Mouse (Mus musculus) midbrain, embryonic 15.5 days (tissue): ENCODE data around the gene Rbm4. TPM values are rescaled to one million over a fixed set of nuclear protein-coding genes. Genes with fewer than 3 reads are reported as not detected.
"Not testable (repeated sequence)": the region's sequence is repeated elsewhere in the genome, so short reads cannot be mapped to it uniquely, and the experiment has no call there.

Experiments
- ATAC-seq: fragments of 200-750 bp; cut with Nextera tagmentation; replicated peaks from 2 replicates; pipeline ENCODE4 v1.8.0; 2017; ENCODE audit warnings: moderate TSS enrichment
- H3K27ac ChIP-seq: fragments of 300-500 bp; sonication (generic); 2 replicates; pipeline ENCODE4 v1.5.1; 2015; ENCODE audit warnings: mild to moderate bottlenecking, inconsistent platforms
- H3K27me3 ChIP-seq: fragments of 300-500 bp; sonication (generic); replicated peaks from 2 replicates; pipeline ENCODE4 v1.6.1; 2015; ENCODE audit warnings: inconsistent platforms
- H3K36me3 ChIP-seq: fragments of 300-500 bp; sonication (generic); replicated peaks from 2 replicates; pipeline ENCODE4 v1.6.1; 2015; ENCODE audit warnings: inconsistent platforms
- H3K4me1 ChIP-seq: fragments of 300-500 bp; sonication (generic); 2 replicates; pipeline ENCODE4 v1.6.1; 2015; ENCODE audit warnings: inconsistent platforms
- H3K4me2 ChIP-seq: fragments of 300-500 bp; sonication (generic); 2 replicates; pipeline ENCODE4 v1.6.1; 2015; ENCODE audit warnings: inconsistent platforms, mild to moderate bottlenecking, moderate library complexity
- H3K4me3 ChIP-seq: fragments of 300-500 bp; sonication (generic); 2 replicates; pipeline ENCODE4 v1.5.1; 2015; ENCODE audit warnings: mild to moderate bottlenecking, inconsistent platforms
- H3K9ac ChIP-seq: fragments of 300-500 bp; sonication (generic); 2 replicates; pipeline ENCODE4 v1.6.1; 2015; ENCODE audit warnings: mild to moderate bottlenecking, inconsistent platforms
- H3K9me3 ChIP-seq: fragments of 300-500 bp; sonication (generic); 2 replicates; pipeline ENCODE4 v1.6.1; 2016; ENCODE audit warnings: inconsistent platforms
- WGBS: fragments of 180-500 bp; shearing (Covaris S2); methylation state at CpG from one replicate; pipeline ENCODE4 v1.1.7; 2015; ENCODE audit warnings: mixed read lengths; 5-methylcytosine and 5-hydroxymethylcytosine counted together
- polyA plus RNA-seq: library from polyadenylated mRNA; unstranded; fragments of >200 nt; fragmentation: Nextera tagmentation; extraction: Ambion mirVana; gene quantifications from 2 replicates; pipeline ENCODE4 v1.2.1, GENCODE M21; 2015

Rbm4 gene
- polyA plus RNA-seq, 1 experiment from 2014 or later, result 98.6 TPM

GRCm38 (mm10) chr19:4817182-4817835, 23.6 kb upstream of the Rbm4 start:
- no peak for ATAC-seq
- H3K9ac ChIP-seq, result no peak overlapping the region
- no peak overlapping the region for H3K4me2 ChIP-seq
- no peak overlapping the region for H3K4me3 ChIP-seq
- peaks cover 1% of the 10 kb centered on the region for H3K4me1 ChIP-seq
- WGBS, result 77% methylated on average over 1 of the region's 1 CpGs
- H3K27me3 ChIP-seq, result no peaks in the 10 kb centered on the region
- H3K9me3 ChIP-seq, result no peaks in the 10 kb centered on the region
- H3K27ac ChIP-seq, result no peak overlapping the region
- H3K36me3 ChIP-seq, result no peaks in the 10 kb centered on the region

DNA sequence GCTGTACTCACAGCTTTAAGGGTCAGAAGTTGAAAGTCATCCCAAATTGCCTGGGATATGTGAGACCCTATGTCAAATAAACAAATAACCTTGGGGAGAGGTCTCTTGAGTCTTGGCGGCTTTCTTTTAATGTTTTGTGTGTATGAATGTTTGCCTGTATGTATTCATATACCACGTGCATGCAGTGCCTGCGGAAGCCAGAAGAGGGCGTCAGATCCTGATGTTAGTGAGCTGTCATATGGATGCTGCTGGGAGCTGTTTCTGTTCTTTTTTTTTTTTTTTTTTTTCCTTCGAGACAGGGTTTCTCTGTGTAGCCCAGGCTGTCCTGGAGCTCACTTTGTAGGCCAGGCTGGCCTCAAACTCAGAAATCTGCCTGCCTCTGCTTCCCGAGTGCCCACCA, 19.3 kb upstream of the Rbm4 start:
- peaks cover 24% of the 10 kb centered on the region for H3K4me1 ChIP-seq
- no peak overlapping the region for H3K4me3 ChIP-seq
- H3K27me3 ChIP-seq, result no peaks in the 10 kb centered on the region
- H3K4me2 ChIP-seq, result no peak overlapping the region
- H3K9me3 ChIP-seq, result no peaks in the 10 kb centered on the region
- no peaks in the 10 kb centered on the region for H3K36me3 ChIP-seq
- H3K9ac ChIP-seq, result no peak overlapping the region
- no peak for ATAC-seq
- WGBS, result 86% methylated on average over 6 of the region's 6 CpGs
- no peak overlapping the region for H3K27ac ChIP-seq

DNA sequence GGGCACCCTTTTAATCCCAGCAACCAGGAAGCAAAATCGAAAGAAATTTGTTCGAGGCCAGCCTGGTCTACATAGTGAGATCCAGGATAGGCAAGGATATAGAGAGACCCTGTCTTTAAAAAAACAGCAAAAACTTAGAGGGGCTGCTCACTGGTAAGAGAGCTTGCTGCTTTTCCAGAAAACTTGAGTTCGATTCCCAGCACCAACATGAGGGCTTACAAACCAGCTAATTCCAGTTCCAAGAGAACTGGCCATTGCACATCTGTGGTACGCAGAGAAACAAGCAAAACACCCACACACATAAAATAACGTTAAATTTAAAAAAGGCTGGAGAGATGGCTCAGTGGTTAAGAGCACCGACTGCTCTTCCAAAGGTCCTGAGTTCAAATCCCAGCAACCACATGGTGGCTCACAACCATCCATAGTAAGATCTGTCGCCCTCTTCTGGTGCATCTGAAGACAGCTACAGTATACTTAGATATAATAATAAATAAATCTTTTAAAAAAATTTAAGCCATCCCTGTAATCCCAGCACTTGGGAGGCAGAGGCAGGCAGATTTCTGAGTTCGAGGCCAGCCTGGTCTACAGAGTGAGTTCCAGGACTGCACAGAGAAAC, 18.7 kb upstream of the Rbm4 start:
- not testable (repeated sequence) for H3K36me3 ChIP-seq, H3K27me3 ChIP-seq, ATAC-seq, H3K9me3 ChIP-seq
- Histone ChIP-seq H3K27ac (peak overlapping the region; percentile 92), H3K9ac (peak overlapping the region; percentile 86; the same call in 1 of the 2 replicates), H3K4me2 (peak overlapping the region; percentile 63), H3K4me3 (peak overlapping the region; percentile 75), H3K4me1 (peaks cover 29% of the 10 kb centered on the region)
- WGBS, result 80% methylated on average over 8 of the region's 8 CpGs

DNA sequence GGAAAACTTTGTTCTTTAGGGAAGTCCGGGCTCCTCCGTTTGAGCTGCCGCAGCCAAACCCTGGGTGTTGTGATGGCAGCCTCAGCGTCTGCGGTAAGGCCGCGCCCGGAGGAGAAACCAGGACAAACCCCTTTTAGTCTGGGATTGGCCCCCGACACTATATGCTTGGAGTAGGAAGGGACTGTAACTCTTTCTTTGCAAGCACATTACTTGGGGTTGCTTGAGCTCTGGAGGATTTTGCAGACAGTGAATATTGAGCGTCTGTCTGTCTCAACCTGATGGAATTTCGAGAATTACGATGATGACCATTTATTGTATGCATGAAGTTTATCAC, 18.2 kb upstream of the Rbm4 start:
- peak overlapping the region; percentile 75 for H3K4me3 ChIP-seq
- no peaks in the 10 kb centered on the region for H3K9me3 ChIP-seq
- no peaks in the 10 kb centered on the region for H3K36me3 ChIP-seq
- H3K27ac ChIP-seq, result peak overlapping the region; percentile 92
- H3K27me3 ChIP-seq, result no peaks in the 10 kb centered on the region
- peak overlapping the region; percentile 63 for H3K4me2 ChIP-seq
- peaks cover 29% of the 10 kb centered on the region for H3K4me1 ChIP-seq
- ATAC-seq, result no peak; the same call in 1 of the 2 replicates
- WGBS, result 7% methylated on average over 12 of the region's 12 CpGs
- H3K9ac ChIP-seq, result peak overlapping the region; percentile 86

- H3K9me3 ChIP-seq, result no peaks in the 10 kb centered on the region
- H3K36me3 ChIP-seq, result no peaks in the 10 kb centered on the region
- H3K9ac ChIP-seq, result peak within 1 kb of the TSS; percentile 86
- peak; percentile 99 for ATAC-seq
- H3K27ac ChIP-seq, result peak within 1 kb of the TSS; percentile 92
- peaks cover 29% of the 10 kb centered on the region for H3K4me1 ChIP-seq
- H3K4me2 ChIP-seq, result peak within 1 kb of the TSS; percentile 94
- under 1% methylated on average over 83 of the region's 83 CpGs for WGBS
- H3K27me3 ChIP-seq, result no peaks in the 10 kb centered on the region
- peak within 1 kb of the TSS; percentile 75 for H3K4me3 ChIP-seq
Observed at GRCm38 (mm10) chr19:4811063-4811908, 17.6 kb upstream of the Rbm4 start, which contains the start of the genes Gm21992 and Rbm14. TSS of gene Gm21992 (minus strand) at chr19:4811612. TSS of gene Rbm14 (minus strand) at chr19:4811634.

GRCm38 (mm10) chr19:4810746-4811062, 17.0 kb upstream of the Rbm4 start:
- Histone ChIP-seq H3K4me1 (peaks cover 29% of the 10 kb centered on the region), H3K4me2 (peak overlapping the region; percentile 94), H3K4me3 (peak overlapping the region; percentile 75), H3K36me3 (no peaks in the 10 kb centered on the region), H3K27me3 (no peaks in the 10 kb centered on the region), H3K9ac (peak overlapping the region; percentile 59), H3K9me3 (no peaks in the 10 kb centered on the region), H3K27ac (peak overlapping the region; percentile 92)
- no peak for ATAC-seq
- WGBS, result 0% methylated on average over 17 of the region's 17 CpGs

GRCm38 (mm10) chr19:4810309-4810708, 16.6 kb upstream of the Rbm4 start:
- peak overlapping the region; percentile 59 for H3K9ac ChIP-seq
- no peaks in the 10 kb centered on the region for H3K9me3 ChIP-seq
- no peak for ATAC-seq
- peak overlapping the region; percentile 94 for H3K4me2 ChIP-seq
- H3K36me3 ChIP-seq, result no peaks in the 10 kb centered on the region
- WGBS, result 1% methylated on average over 14 of the region's 14 CpGs
- peak overlapping the region; percentile 75 for H3K4me3 ChIP-seq
- peak overlapping the region; percentile 92 for H3K27ac ChIP-seq
- H3K27me3 ChIP-seq, result no peaks in the 10 kb centered on the region
- peaks cover 29% of the 10 kb centered on the region for H3K4me1 ChIP-seq

DNA sequence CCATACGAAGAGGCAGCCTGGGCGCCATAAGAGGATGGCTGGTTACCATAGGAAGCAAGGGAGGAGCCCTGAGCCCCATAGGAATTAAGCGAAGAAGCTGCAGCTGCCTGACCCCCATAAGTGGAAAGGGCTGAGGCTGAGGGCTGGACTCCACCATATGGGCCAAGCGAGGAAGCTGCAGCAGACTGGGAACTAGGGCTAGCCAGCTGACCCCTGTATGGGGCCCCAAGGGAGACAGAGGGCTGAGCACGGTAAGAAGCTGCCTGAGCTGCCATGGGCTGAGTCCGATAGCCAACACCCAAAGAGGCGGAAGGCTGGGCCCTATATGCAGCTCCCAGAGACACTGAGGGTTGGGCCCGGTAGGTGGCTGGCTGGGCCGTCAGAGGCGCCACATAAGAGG, 9.6 kb upstream of the Rbm4 start:
- no peak for ATAC-seq
- no peak overlapping the region for H3K27ac ChIP-seq
- no peak overlapping the region for H3K4me3 ChIP-seq
- H3K4me1 ChIP-seq, result peaks cover 7% of the 10 kb centered on the region
- H3K9ac ChIP-seq, result no peak overlapping the region
- H3K36me3 ChIP-seq, result peaks cover 36% of the 10 kb centered on the region; the same call in 1 of the 2 replicates
- H3K9me3 ChIP-seq, result no peaks in the 10 kb centered on the region
- WGBS, result 82% methylated on average over 10 of the region's 10 CpGs
- no peak overlapping the region for H3K4me2 ChIP-seq
- no peaks in the 10 kb centered on the region for H3K27me3 ChIP-seq

DNA sequence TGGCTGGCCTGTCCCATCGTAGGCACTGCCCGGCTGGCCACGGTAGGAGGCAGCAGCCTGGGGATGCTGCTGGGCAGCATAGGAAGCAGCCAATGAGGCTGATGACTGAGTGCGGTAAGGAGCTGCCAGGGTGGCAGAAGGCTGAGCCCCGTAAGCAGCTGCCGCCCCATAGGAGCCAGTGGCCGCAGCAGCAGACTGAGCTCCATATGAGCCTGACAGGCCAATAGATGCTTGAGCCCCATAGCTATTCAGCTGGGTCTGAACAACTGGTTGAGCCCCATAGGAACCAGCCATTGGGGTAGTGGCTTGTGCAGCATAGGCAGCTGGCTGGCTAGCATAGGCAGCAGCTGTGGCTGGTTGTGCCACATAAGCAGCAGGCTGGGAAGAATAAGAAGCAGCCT, 9.0 kb upstream of the Rbm4 start:
- peaks cover 1% of the 10 kb centered on the region for H3K4me1 ChIP-seq
- H3K4me3 ChIP-seq, result no peak overlapping the region
- no peaks in the 10 kb centered on the region for H3K27me3 ChIP-seq
- H3K27ac ChIP-seq, result no peak overlapping the region
- no peaks in the 10 kb centered on the region for H3K9me3 ChIP-seq
- no peak overlapping the region for H3K9ac ChIP-seq
- WGBS, result 91% methylated on average over 7 of the region's 7 CpGs
- peaks cover 36% of the 10 kb centered on the region; the same call in 1 of the 2 replicates for H3K36me3 ChIP-seq
- no peak for ATAC-seq
- H3K4me2 ChIP-seq, result no peak overlapping the region

- no peak overlapping the region for H3K4me2 ChIP-seq
- no peak overlapping the region for H3K9ac ChIP-seq
- H3K36me3 ChIP-seq, result peaks cover 36% of the 10 kb centered on the region; the same call in 1 of the 2 replicates
- H3K9me3 ChIP-seq, result no peaks in the 10 kb centered on the region
- ATAC-seq, result no peak
- no peak overlapping the region for H3K27ac ChIP-seq
- WGBS, result 93% methylated on average over 5 of the region's 5 CpGs
- H3K4me3 ChIP-seq, result no peak overlapping the region
- no peaks in the 10 kb centered on the region for H3K27me3 ChIP-seq
- peaks cover 9% of the 10 kb centered on the region for H3K4me1 ChIP-seq
Observed at GRCm38 (mm10) chr19:4799083-4799482, 5.4 kb upstream of the Rbm4 start.

GRCm38 (mm10) chr19:4797846-4798245, 4.1 kb upstream of the Rbm4 start:
- H3K36me3 ChIP-seq, result peaks cover 36% of the 10 kb centered on the region; the same call in 1 of the 2 replicates
- no peak overlapping the region for H3K27ac ChIP-seq
- no peak overlapping the region for H3K4me3 ChIP-seq
- no peaks in the 10 kb centered on the region for H3K27me3 ChIP-seq
- WGBS, result 96% methylated on average over 2 of the region's 2 CpGs
- no peaks in the 10 kb centered on the region for H3K9me3 ChIP-seq
- no peak overlapping the region for H3K9ac ChIP-seq
- ATAC-seq, result no peak
- H3K4me2 ChIP-seq, result no peak overlapping the region
- H3K4me1 ChIP-seq, result peaks cover 11% of the 10 kb centered on the region

GRCm38 (mm10) chr19:4795929-4796328, 2.2 kb upstream of the Rbm4 start:
- no peaks in the 10 kb centered on the region for H3K9me3 ChIP-seq
- H3K4me3 ChIP-seq, result no peak overlapping the region
- H3K36me3 ChIP-seq, result peaks cover 20% of the 10 kb centered on the region; the same call in 1 of the 2 replicates
- H3K9ac ChIP-seq, result no peak overlapping the region
- ATAC-seq, result no peak
- peaks cover 28% of the 10 kb centered on the region for H3K4me1 ChIP-seq
- 65% methylated on average over 1 of the region's 1 CpGs for WGBS
- H3K27ac ChIP-seq, result no peak overlapping the region
- no peaks in the 10 kb centered on the region for H3K27me3 ChIP-seq
- H3K4me2 ChIP-seq, result no peak overlapping the region
